Mouse (Mus musculus) myocyte (in vitro differentiated cells): Measurements from ENCODE around the gene Atpaf1.

ENCODE experiments used
- CEBPB ChIP-seq: IDR thresholded peaks from 2 replicates; pipeline ENCODE4 v1.6.1; 2011; ENCODE audit warnings: mild to moderate bottlenecking, moderate library complexity; ENCODE audit not compliant: poor library complexity, insufficient read depth, severe bottlenecking
- E2F4 ChIP-seq: IDR thresholded peaks from one replicate; pipeline ENCODE4 v1.6.1; 2011; ENCODE audit warnings: mild to moderate bottlenecking, control low read depth, moderate library complexity; ENCODE audit not compliant: insufficient read depth
- MAX ChIP-seq: IDR thresholded peaks from one replicate; pipeline ENCODE4 v1.6.1; 2011; ENCODE audit warnings: low read depth, mild to moderate bottlenecking, control low read depth
- MYOD1 ChIP-seq, 3 experiments: IDR thresholded peaks; one replicate each; pipeline ENCODE4 v1.6.1; 2011; ENCODE audit warnings: control low read depth in 2 of 3, low read depth in 2 of 3, mild to moderate bottlenecking in 2 of 3, moderate library complexity in 1 of 3; ENCODE audit not compliant: insufficient read length in 2 of 3, control insufficient read depth in 1 of 3
- MYOG ChIP-seq, 3 experiments: IDR thresholded peaks; one replicate each; pipeline ENCODE4 v1.6.1; 2011; ENCODE audit warnings: control low read depth in 2 of 3, low read depth in 2 of 3, mild to moderate bottlenecking in 2 of 3; ENCODE audit not compliant: insufficient read length in 2 of 3, control insufficient read depth in 1 of 3, insufficient read depth in 1 of 3
- POLR2A ChIP-seq: IDR thresholded peaks from one replicate; pipeline ENCODE4 v1.6.1; 2011; ENCODE audit warnings: low read depth, mild to moderate bottlenecking, control low read depth, moderate library complexity; ENCODE audit not compliant: insufficient read length
- REST ChIP-seq: IDR thresholded peaks from one replicate; pipeline ENCODE4 v1.6.1; 2011; ENCODE audit warnings: mild to moderate bottlenecking, control low read depth, moderate library complexity; ENCODE audit not compliant: insufficient read depth, insufficient read length
- TCF12 ChIP-seq: IDR thresholded peaks from one replicate; pipeline ENCODE4 v1.6.1; 2011; ENCODE audit warnings: mild to moderate bottlenecking, control low read depth; ENCODE audit not compliant: poor library complexity, insufficient read depth, severe bottlenecking

DNA sequence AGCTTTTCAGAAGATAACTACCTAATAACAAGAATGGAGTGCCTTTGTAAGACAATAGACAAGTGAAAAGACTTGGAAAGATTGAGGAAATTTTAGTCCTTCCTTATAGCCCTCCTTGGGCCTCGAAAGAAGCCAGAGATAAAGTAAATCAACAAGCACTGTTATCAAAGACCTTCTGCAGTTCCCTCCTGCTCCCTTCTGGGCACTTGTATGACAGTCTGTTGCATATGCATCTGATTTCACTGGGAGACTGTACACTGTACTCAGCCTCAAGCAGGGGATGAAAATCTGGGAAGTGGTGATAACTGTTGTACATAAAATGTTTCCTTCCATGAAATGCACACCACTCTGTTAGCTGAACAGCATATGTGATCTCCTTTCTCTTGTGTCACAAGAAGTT, 35.3 kb upstream of the Atpaf1 start:
- TF ChIP-seq TCF12 (no peak), POLR2A (no peak), MYOD1 (IDR thresholded peaks at IDR 0.05; ENCODE audit: control insufficient read depth in 1 of 3, insufficient read length in 2 of 3, low read depth in 2 of 3) (no peak), MYOG (IDR thresholded peaks at IDR 0.05; ENCODE audit: control insufficient read depth in 1 of 3, insufficient read depth in 1 of 3, insufficient read length in 2 of 3, low read depth in 2 of 3) (no peak), MAX (no peak), CEBPB (no peak), E2F4 (no peak), REST (no peak)
